Mouse (Mus musculus) natural killer cell, adult 2 months (primary cell): Measurements from ENCODE around the gene Zfp800.

ENCODE experiments used
- DNase-seq, 2 experiments: peaks; one replicate each; pipeline ENCODE4 v3.0.0; 2022; ENCODE audit warnings: low spot score in 2 of 2

Gene Zfp800

DNA sequence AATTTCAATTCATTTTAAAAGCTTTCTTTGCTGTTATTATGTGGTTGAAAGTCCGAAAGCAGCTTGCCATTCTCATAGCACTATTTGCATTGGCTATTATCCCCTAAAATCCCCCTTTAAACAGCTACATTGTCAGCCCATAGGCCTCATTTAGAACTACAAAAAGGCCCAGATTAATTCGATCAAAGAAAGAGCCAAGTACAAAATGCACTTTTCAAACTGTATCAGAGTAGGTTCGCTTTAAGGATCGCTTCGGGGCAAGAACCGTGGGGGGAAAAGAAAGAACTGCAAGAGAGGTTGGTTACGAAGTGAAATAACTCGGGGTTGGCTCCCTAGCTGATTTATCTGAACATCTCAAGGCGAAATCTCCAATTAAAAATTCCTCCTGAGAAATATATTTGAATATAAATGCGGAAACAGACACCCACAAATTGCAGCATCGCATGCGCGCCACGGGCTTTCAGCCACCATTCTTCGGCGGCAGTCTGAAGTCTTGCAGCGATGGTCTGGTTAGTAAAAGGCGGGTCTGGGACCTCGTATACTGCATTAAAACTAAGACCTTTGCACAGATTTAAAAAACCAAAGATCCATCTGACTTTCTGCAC lies 850 bp downstream of the Zfp800 start:
- no peak for DNase-seq

DNA sequence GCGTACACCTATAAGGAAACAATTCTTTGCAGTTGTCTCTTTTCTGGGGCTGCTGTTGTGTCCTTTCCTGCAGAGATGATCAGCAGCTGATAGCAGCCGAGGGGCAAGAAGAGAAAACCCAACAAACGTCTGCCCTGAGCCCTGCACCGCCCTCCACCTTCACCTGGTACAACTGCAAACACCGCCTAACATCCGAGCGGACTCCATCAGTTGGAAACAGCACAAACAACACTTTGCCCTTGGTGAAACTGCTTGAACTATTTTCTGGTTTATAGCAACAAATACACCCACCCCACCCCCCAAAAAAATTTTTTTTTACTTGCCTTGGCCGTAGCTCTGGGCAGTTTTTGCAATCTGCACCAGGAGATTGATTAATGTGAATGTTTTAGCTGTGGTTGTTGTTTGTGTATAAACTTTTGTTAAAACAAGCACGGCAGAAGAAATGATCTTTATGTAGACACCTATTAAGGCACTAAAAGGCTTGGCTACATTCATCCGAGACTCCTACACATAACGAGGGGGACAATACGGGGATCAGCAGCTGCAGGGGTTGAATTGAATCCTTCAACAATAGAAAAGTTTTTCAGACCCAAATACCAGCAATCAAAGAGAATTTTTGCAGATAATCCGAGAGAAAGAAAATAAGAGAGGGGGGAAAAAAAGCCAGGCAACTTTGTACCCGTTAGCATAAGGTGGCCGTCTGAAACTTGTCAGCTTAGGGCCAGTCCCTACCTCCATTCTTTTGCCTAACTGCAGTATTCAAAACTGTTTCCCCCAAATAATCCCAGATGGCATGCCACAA lies 1.6 kb downstream of the Zfp800 start:
- no peak for DNase-seq

GRCm38 (mm10) chr6:28389038-28389437 lies 8.8 kb downstream of the Zfp800 start:
- no peak for DNase-seq

GRCm38 (mm10) chr6:28385169-28385568 lies 12.6 kb downstream of the Zfp800 start:
- DNase-seq = no peak

GRCm38 (mm10) chr6:28381983-28382382 lies 15.8 kb downstream of the Zfp800 start:
- DNase-seq = no peak

- DNase-seq = no peak
Measured at GRCm38 (mm10) chr6:28369966-28370683, 27.7 kb downstream of the Zfp800 start.

DNA sequence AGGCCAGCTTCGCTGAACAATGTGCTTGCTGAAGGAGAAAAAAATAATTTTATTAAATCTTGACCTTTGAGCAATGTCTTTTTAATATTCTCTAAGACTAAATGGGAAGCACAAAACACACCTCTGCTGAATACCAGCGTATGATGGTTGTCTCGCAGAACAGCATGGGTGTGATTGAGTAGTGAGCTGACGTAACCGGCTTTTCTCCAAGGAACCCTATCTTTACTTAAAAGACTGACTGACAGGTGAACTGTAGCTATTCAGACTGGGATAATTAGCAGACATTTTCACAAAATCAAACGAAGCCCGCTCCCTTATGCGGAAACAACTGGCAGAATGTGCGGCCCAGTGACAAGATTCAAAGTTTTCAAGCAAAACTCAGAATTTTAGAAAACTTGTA lies 30.2 kb downstream of the Zfp800 start:
- no peak for DNase-seq

GRCm38 (mm10) chr6:28351066-28351465 lies 46.7 kb downstream of the Zfp800 start:
- peak in 1 of 2 experiments; percentile 4 for DNase-seq

- no peak for DNase-seq
Measured at GRCm38 (mm10) chr6:28345677-28346076, 52.1 kb downstream of the Zfp800 start.

DNA sequence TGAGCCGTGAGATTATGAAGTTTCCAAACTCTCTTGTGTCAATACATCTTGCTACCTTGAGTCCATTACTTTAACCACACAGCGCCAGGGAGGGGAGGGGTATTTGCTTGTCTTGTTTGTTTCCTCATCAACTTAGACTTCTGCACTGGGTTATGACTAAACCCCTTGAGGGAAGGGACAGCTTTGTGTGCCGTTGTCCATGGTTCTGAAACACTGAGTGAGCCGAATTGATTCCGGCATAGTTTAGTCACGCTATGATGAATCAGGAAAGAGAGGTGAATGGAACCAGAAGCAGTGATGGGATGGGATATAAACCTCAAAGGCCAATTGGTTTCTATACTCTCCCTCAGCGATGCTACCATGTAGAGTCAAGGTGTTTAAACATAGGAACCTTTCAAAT lies 52.6 kb downstream of the Zfp800 start:
- DNase-seq = no peak

DNA sequence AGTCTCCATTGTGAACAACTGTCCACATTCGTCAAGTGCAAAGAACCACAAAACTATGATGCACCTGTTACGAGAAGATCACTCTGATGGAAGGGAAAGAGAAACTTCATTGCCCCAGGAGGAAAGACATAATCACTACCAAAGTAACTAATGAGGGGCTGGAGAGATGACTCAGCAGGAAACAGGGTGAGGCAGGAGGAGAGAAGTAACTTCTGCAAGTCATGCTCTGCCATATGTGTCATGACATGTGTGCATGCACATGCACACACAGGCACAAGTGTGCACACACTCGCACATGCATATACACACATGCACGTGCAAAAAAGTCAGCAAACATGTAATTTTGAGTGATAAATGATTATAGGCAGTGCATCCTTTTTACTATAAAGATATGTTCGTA lies 54.9 kb downstream of the Zfp800 start:
- no peak for DNase-seq

DNA sequence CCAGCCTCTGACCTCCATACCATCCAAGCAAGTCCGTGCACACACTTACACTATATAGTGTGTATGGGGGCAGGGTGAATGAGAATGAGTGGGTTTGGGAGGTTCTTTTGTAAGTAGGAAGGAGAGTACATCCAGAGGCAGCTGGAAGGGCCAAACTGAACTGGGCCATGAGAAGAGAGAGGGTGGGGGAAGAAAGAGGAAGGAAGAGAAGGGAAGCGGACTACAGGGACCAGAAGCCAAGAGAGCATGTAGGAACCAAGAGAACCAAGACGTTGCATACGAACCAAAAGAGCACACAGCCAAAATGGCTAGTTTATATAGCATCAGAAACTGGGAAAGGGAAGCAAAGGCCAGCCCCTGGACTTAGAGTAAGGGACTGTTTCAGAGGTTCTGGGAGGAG lies 56.6 kb downstream of the Zfp800 start:
- no peak for DNase-seq

- DNase-seq = no peak
Measured at GRCm38 (mm10) chr6:28339410-28339809, 58.4 kb downstream of the Zfp800 start.

- no peak for DNase-seq
Measured at GRCm38 (mm10) chr6:28333696-28334095, 64.1 kb downstream of the Zfp800 start.

DNA sequence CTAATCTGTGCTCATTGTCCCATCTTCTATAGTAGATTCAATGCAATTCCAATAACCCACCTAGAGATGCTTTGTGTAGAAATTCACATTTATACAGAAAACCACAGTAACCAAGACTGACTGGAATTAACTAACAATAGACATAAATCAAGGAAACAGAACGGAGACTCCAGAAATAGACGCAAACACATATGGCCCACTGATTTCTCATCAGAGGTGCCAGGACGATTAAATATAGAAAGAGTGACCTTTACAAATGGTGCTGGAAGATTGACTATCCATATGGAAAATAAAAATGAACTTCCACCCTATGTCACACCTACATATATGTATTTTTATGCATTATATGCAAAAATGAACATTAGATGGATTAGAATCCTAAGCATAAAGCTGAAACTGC lies 65.3 kb downstream of the Zfp800 start:
- no peak for DNase-seq

DNA sequence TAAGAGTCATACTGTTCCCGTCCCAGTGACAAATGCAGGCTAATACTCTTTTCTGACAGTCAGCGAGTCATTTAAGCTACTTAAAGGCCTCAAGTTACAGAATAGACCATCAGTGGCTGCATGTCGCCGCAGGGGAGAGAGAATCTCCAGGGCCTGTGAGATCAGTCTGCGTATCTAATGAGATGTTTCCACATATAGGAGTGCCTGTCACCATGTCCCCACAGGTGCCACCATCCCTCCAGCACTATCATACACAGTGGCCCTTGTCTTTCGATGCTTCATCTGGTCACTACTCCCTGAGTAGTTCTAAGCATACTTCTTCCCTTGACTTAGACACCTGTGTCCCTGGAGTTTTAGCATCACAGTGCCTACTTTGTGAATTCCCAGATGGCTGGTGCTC lies 68.0 kb downstream of the Zfp800 start:
- DNase-seq = no peak

DNA sequence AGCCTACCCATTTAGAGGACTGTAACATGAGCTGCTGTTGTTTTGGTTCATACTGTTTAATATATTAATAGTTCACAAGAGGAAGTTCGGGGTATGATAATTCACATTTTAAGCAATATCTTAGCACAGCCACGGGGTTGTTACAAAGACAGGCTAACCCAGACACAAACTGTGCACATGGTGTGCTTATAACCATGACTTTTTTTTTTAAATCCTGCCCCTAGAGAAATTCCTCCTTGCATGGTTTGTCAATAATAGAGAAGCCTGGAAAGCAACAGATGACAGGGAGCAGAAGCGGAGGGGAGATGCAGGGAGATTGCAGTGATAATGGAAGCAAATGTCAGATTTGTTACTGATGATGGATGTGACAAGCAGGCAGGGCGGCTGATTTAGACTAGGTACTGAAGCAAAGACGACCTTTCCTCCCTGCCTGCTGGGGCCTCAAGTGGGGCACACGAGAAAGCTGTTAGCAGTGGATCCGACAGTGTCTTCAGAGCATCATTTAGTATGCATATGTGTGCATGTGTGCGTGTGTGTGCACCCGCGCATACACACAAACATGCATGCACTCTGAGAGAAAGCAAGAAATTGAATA lies 68.7 kb downstream of the Zfp800 start:
- no peak for DNase-seq

DNA sequence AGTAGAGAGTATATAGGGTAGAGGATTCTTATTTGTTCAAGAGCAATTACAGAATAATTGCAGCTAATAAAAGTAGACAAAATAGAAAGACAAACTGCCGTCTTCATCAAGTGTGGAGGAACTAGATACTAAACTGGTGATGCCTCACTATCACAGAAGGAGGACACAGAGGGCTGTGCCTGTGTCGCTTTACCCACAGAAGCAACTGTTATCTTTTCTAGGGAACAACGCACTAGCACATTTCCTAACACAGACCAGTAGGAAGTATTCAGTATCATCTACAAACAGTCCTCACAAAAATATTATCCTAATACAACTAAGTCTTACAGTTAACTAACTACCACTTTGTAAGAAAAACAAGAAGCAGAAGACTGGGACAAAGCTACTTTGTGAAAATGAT lies 71.1 kb downstream of the Zfp800 start:
- no peak for DNase-seq

GRCm38 (mm10) chr6:28322399-28322798 lies 75.4 kb downstream of the Zfp800 start:
- peak in 1 of 2 experiments; percentile 7 for DNase-seq

DNA sequence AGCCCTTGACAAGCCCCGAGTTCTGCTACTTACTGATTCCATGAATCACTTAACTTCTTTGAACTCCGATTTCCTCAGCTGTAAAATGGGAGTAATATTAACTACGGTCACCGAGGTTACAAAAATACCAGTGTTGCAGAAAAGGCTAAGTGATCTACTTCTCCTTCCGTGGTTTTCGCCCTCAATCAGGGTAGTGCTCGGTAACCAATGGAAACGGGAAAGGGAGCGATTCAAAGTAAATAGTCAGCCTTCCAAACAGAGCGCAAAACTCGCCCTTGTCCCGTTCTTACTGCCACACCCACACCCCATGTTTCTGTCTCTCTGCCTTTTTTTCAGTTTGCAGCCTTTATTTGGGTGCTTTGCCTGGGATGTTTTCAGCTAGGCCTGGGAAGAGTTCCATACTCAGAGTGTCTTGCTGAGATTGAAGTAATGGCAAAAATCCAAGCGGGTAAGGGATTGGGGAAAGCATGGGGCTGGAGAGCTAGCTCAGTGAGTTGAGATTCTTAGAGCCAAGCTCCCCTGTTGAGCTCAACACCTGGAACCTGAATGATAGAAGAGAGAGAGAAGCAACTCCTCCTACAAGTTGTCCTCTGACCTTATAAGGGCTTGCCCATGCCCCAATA lies 78.0 kb downstream of the Zfp800 start:
- DNase-seq = no peak

- no peak for DNase-seq
Measured at GRCm38 (mm10) chr6:28318820-28319573, 78.8 kb downstream of the Zfp800 start.
